18 mouse cellular contexts compared by ENCODE assay signal in the genomic region with DNA sequence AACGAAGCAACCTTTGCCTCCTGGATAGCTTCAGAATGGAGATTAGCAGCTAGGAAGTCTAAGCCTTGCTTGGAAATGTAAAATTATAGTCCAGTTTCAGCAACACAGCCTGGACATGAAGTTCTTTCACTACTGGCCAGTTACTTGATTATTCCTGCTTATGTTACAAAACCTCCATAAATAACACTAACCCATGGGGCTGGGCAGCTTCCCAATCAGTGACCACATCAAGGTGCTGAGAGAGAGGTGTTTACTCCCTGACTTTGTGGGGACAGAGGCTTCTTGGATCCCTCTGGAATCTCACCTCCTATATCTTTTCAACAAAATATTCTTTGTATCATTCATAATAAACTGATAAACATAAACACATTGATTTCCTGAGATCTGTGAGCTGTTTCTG. TPM values are rescaled to one million over a fixed set of nuclear protein-coding genes. Genes with fewer than 3 reads are reported as not detected.
DNase-seq lines count a peak whose midpoint lies in the region; TF ChIP-seq lines count a peak whose summit lies in the region.
"Had no signal": no experiment of that assay in that cellular context is flagged by ENCODE, and none has a peak within 500 bp of the region (broad histone marks: within the 10 kb centered on the region; RNA-seq: fewer than 3 reads in every experiment).

No protein-coding gene starts in this region.

- intact Hi-C loops in gastrocnemius, adult 2 months (cut with DNase I) = no loop called here
- intact Hi-C loops in gastrocnemius, postnatal 14 days (cut with DNase I; ENCODE audit: low total_unique reads) = no loop called here

- no peak for TF ChIP-seq CTCF in gastrocnemius, adult 2 months (IDR thresholded peaks at IDR 0.05)

- peak; percentile 57 for DNase-seq in gastrocnemius, adult 2 months
- DNase-seq in gastrocnemius, postnatal 14 days = no peak
- DNase-seq in gastrocnemius, postnatal 25 days = peak; percentile 8
- peak; percentile 26 for DNase-seq in skeletal muscle tissue, adult 2 months (ENCODE audit: low read depth, low spot score)
- DNase-seq in layer of hippocampus, adult 9-11 months = no peak
- DNase-seq: adrenal gland, adult 2 months; adrenal gland, postnatal 10 days; adrenal gland, postnatal 25 days; cerebellum, adult 11 months; cerebellum, adult 18-20 months; cerebellum, adult 8-10 months; cerebellum, adult 9-11 months; cerebellum, postnatal 25 days; forebrain, postnatal 0 days had no signal

- no peak overlapping the region for H3K4me3 ChIP-seq in gastrocnemius, adult 2 months
- H3K4me3 ChIP-seq: embryonic facial prominence, embryonic 10.5 days; embryonic facial prominence, embryonic 12.5 days; forebrain, embryonic 13.5 days; forebrain, embryonic 15.5 days had no signal

- peak overlapping the region; percentile 59; the same call in 1 of the 2 replicates for H3K27ac ChIP-seq in gastrocnemius, adult 2 months
- H3K27ac ChIP-seq: embryonic facial prominence, embryonic 10.5 days; embryonic facial prominence, embryonic 12.5 days; forebrain, embryonic 13.5 days; forebrain, embryonic 15.5 days had no signal

RNA-seq across cellular contexts. Expression of a gene that starts 12.3 kb away (rescaled TPM):
- 10 to 100 TPM; 37.9 to 39.3 TPM for total RNA-seq in gastrocnemius, adult 2 months (2021)
- total RNA-seq in gastrocnemius, postnatal 14 days (2021) = 10 to 100 TPM; 19.1 to 26.6 TPM
- total RNA-seq in gastrocnemius, postnatal 25 days (2021) = 10 to 100 TPM; 21.7 to 30.8 TPM

RNA-seq across cellular contexts. Expression of a gene that starts 52.1 kb away (rescaled TPM):
- total RNA-seq in gastrocnemius, adult 2 months (2021) = 100 to 1,000 TPM; 123 to 126 TPM
- total RNA-seq in gastrocnemius, postnatal 14 days (2021) = 10 to 100 TPM; 78.7 to 78.9 TPM
- 100 to 1,000 TPM in 1 of 2 experiments, 10 to 100 TPM in 1; 87.6 to 108 TPM for total RNA-seq in gastrocnemius, postnatal 25 days (2021)

Comparison
In these comparisons a context has a peak if more than half of its experiments do, and no peak if none do; other contexts are left out.
1. DNase-seq: peak in gastrocnemius, adult 2 months (single experiment), gastrocnemius, postnatal 25 days (single experiment) and skeletal muscle tissue, adult 2 months (single experiment); none in gastrocnemius, postnatal 14 days (single experiment) and layer of hippocampus, adult 9-11 months (single experiment).